Mouse (Mus musculus) 3134 (cell line): ENCODE results near the gene Atg2b.
A peak's percentile ranks its signal among the peaks of the same experiment; 100 is the strongest.

Source experiments
- DNase-seq: peaks from one replicate; pipeline ENCODE4 v3.0.0-alpha.2; 2011; ENCODE audit warnings: low spot score; ENCODE audit not compliant: insufficient read length; ENCODE audit errors: extremely low read depth

The Atg2b gene

GRCm38 (mm10) chr12:105685001-105685691, at the start of gene Atg2b:
Atg2b (minus strand) TSS chr12:105685211.
- DNase-seq: peak; percentile 90

DNA sequence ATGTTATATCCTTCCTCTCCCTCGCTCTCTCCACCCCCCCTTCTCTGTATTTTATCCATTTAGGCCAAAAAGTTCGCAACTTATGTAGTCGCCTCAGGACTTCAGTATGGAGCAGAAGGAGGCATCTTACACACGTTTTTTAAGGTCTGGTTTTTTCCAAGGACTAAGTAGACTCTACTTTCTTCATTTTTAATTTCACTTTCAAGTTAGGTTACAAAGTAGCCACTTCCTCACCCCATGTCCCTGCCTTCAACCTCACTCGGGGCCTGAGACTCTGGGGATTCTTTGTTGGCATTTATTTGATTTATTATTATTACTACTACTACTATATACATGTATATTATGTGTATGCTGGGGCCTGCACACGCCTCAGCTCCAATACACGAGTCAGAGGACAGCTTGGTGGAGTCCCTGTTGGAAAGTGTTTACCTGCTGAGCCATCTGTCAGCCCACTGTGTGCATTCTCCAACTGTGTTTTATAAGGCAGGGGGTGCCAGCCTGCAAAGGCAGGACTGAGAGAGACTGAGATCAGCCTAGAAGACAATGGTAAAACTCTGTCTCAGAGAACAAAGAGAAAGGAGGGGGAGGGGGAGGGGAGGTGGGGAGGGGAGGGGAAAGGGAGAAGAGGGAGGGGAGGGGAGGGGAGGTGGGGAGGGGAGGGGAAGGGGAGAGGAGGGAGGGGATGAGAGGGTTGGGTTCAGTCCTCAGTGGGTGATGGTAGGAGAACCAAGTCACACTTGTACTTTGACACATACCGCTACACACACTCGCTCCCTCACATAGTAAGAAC, 48.6 kb upstream of the Atg2b start:
- DNase-seq: no peak

DNA sequence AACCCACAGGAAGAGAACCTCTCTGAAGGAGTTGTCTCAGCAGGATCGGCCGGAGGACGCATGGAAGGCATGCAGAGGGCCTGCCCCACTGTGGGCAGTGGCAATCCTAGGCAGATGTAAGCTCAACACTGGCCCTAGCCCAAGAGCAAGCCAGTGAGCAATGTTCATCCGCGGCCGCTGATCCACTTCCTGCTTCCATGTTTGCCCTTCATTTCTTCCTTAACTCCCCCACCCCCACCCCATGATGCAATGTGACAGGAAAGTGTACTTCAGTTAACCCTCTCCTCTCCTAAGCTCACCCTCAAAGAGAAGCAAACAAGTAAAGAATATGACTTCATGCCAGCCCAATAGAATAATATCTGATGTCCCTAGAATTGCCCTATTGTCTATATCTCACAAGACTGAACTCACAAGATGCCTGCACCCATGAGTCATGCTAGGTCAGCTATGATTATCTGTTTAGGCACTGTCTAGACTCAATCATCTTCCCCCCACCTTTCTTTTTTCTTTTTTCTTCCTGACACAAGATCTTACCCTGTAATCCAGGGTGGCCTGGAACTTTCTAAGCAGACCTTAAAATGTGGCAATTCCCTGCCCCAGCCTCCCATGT, 45.9 kb upstream of the Atg2b start:
- DNase-seq: no peak

GRCm38 (mm10) chr12:105727964-105728363, 43.0 kb upstream of the Atg2b start:
- DNase-seq: no peak

- no peak for DNase-seq
These were observed 42.3 kb upstream of the Atg2b start for GRCm38 (mm10) chr12:105727268-105727667.

- DNase-seq: no peak
These were observed 40.7 kb upstream of the Atg2b start for GRCm38 (mm10) chr12:105725736-105726135.

DNA sequence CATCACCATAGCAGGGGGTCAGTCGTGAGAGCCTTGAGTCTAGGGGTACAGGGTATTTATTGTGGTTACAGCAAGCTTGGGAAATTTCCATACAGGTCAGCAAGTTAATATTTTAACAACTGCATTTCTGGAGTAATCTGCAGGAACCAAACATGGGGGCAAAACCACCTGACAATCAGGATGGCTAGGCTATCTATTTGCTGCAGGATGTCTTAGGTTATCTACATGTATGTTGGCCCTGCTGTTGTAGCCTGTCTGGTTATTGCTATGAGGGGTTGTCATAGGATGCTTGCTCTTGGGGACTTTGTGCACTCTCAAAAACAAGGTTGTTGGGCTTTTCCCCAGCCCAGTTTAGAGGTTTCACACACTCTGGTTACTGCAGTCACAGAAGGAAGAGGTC, 39.6 kb upstream of the Atg2b start:
- DNase-seq: no peak

- DNase-seq: no peak
These were observed 37.6 kb upstream of the Atg2b start for GRCm38 (mm10) chr12:105722657-105723056.

- no peak for DNase-seq
These were observed 36.6 kb upstream of the Atg2b start for GRCm38 (mm10) chr12:105721452-105722132.

GRCm38 (mm10) chr12:105720196-105720595, 35.2 kb upstream of the Atg2b start:
- no peak for DNase-seq

DNA sequence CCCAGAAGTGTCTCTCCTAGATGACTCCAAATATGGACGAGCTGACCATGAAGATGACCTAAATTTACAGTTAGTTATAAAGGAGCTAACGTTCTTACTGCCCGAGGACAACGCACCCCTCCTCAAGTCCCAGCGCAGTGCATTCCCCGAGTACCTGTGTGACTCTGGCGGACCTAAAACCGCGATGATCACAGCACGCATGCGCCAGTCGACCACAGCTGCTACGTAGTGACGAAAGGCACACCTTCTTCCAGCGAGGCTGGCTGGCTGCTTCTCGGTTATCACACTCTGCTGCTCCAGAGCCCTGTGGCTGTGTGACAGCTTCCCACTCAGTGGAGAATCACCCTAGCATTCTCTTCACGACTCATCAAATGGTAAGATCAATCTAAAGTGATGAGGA, 33.6 kb upstream of the Atg2b start:
- no peak for DNase-seq

DNA sequence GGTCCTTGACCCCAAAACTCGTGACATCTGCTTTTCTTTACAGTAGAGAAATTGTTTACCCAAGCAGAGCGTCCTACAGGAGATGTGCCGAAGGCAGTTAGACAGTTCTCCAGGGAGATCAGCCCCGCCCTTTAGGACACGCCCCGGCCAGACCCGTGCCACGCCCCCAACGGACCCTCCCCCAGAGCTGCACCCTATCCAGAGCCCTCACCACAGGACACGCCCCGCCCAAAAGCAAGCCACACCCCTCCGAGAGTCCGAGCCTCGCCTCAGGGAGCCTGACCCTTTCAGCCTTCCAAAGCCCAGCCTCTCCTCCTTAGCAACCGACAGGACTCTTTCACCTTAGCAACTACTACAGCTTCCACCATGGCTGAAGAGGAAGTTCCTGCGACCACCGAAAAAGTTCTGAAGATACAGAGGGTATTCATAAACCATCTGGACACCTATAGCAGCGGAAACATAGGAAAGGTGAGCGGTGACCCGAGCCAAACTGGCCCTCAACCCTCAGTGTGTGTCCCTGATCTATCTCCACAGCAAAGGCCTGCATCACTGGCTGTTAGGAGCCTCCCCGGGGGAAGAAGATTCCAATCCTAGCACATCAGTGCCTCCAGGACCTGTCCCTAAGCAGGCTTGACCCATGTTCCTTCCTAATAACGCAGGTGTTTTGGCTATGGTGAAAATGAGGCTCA, 20.9 kb upstream of the Atg2b start, which contains the start of gene Ak7:
Ak7 (plus strand) TSS at position 178 of the 689 bp plus-strand sequence.
- DNase-seq: peak; percentile 22

- DNase-seq: no peak
These were observed 15.4 kb upstream of the Atg2b start for GRCm38 (mm10) chr12:105700433-105700832.

GRCm38 (mm10) chr12:105697104-105697780, 12.2 kb upstream of the Atg2b start:
- no peak for DNase-seq

GRCm38 (mm10) chr12:105695848-105696247, 10.8 kb upstream of the Atg2b start:
- DNase-seq: no peak

GRCm38 (mm10) chr12:105694021-105694420, 9.0 kb upstream of the Atg2b start:
- no peak for DNase-seq

DNA sequence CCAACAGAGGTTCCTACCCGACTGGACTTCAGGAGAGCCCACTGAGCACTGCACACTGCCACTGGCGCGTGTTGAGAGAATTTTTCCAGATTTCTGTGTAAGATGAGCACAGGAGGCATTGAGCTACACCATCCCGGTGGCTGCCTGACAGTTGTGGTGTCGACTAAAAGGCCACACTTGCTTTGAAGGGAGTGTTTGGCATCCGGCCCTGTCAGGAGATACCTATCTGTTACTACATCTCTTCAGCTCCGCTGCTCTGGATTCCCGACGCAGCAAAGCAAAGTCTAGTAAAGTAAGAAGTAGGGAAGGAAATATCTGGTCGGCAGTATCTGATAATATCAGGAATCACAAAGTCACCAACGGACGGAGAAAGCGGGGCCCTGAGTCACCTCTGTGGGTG, 4.4 kb upstream of the Atg2b start:
- DNase-seq: no peak

GRCm38 (mm10) chr12:105688546-105688945, 3.5 kb upstream of the Atg2b start:
- no peak for DNase-seq

DNA sequence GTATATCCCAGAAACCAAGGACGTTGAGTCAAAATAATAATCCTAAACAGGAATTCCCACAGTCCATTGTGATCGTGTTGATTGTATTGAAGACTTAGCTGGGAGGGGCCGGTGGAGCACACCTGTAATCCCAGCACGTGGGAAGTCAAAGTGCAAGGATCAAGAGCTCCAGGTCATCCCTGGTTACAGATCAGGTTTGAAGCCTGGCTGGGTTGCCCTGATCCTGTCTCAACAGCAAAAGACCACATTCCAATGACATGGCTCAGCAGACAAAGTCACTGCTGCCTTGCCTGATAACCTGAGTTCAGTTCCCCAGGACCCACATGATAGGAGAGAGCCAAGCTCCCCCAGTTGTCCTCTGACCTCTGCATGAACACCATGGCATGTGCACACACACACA, 2.4 kb upstream of the Atg2b start:
- no peak for DNase-seq

DNA sequence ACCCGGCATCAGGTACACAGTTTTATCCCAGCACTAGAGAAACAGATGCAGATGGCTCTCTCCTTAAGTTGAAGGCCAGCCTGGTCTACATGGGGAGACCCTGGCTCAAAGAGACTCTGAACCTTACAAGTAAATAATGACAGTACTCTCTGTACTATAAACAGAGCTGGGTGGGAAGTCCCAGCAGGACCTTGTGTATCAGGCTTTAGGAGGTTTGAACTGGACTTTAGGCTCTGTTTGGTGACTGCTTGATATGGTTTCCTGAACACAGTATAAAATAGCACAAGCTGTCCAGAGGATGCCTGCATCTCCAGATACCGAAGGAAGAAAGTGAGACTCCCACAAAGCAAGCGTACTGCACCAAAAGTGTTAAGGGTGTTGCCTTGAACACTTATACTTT, 1.8 kb upstream of the Atg2b start:
- DNase-seq: no peak
